Mouse (Mus musculus) neural tube, embryonic 15.5 days (tissue): ENCODE measurements around the gene Olfm2. TPM values are rescaled to one million over a fixed set of nuclear protein-coding genes. Genes with fewer than 3 reads are reported as not detected.

Experiments
- polyA plus RNA-seq: library from polyadenylated mRNA; unstranded; fragments of >200 nt; fragmentation: Nextera tagmentation; extraction: Ambion mirVana; gene quantifications from 2 replicates; pipeline ENCODE4 v1.2.1, GENCODE M21; 2015

Gene Olfm2
- polyA plus RNA-seq, 1 experiment from 2014 or later: 224 TPM

Other genes starting within 250 kb of the Olfm2 start
- gene Zfp266, start 224.9 kb downstream of the Olfm2 start, polyA plus RNA-seq: 82.9 and 91.7 TPM in 2 replicates
- 38.6 and 44.8 TPM in 2 replicates for gene Zfp846, start 165.1 kb downstream of the Olfm2 start, polyA plus RNA-seq
- gene Ubl5, start 103.5 kb downstream of the Olfm2 start, polyA plus RNA-seq: 463 and 500 TPM in 2 replicates
- 13.0 and 20.6 TPM in 2 replicates for gene Fbxl12, start 101.6 kb downstream of the Olfm2 start, polyA plus RNA-seq
- 69.6 and 71.6 TPM in 2 replicates for gene Pin1, start 94.3 kb downstream of the Olfm2 start, polyA plus RNA-seq
- gene Col5a3, start 68.7 kb upstream of the Olfm2 start, polyA plus RNA-seq: 1.4 and 1.8 TPM in 2 replicates
- not detected in 2 replicates for gene Rdh8, start 72.2 kb upstream of the Olfm2 start, polyA plus RNA-seq
- gene A230050P20Rik, start 122.3 kb upstream of the Olfm2 start, polyA plus RNA-seq: 17.0 and 23.2 TPM in 2 replicates
- 11.8 and 13.8 TPM in 2 replicates for gene Angptl6, start 133.4 kb upstream of the Olfm2 start, polyA plus RNA-seq
- 49.7 and 57.3 TPM in 2 replicates for gene Ppan, start 141.8 kb upstream of the Olfm2 start, polyA plus RNA-seq
- gene Eif3g, start 152.3 kb upstream of the Olfm2 start, polyA plus RNA-seq: 260 and 274 TPM in 2 replicates
- 51.6 and 60.8 TPM in 2 replicates for gene Dnmt1, start 213.5 kb upstream of the Olfm2 start, polyA plus RNA-seq
- gene S1pr2, start 230.4 kb upstream of the Olfm2 start, polyA plus RNA-seq: 8.8 and 17.9 TPM in 2 replicates